Mouse (Mus musculus) hindbrain, embryonic 11.5 days (tissue): ENCODE data around the gene Ring1. TPM values are rescaled to one million over a fixed set of nuclear protein-coding genes. Genes with fewer than 3 reads are reported as not detected.

Experiments used
- ATAC-seq: fragments of 200-750 bp; cut with Nextera tagmentation; 2 replicates; pipeline ENCODE4 v1.8.0; 2017; ENCODE audit warnings: mild to moderate bottlenecking, moderate TSS enrichment, moderate library complexity; ENCODE audit not compliant: low FRiP score
- DNase-seq: peaks from one replicate; pipeline ENCODE4 v3.0.0-alpha.2; 2015; ENCODE audit warnings: low spot score
- H3K27ac ChIP-seq: fragments of 300-500 bp; sonication (generic); 2 replicates; pipeline ENCODE4 v1.5.1; 2014; ENCODE audit warnings: mild to moderate bottlenecking, low read depth, low read length
- H3K27me3 ChIP-seq: fragments of 300-500 bp; sonication (generic); 2 replicates; pipeline ENCODE4 v1.6.1; 2014; ENCODE audit warnings: mild to moderate bottlenecking, low read length, moderate library complexity, mixed read lengths; ENCODE audit not compliant: control insufficient read depth, insufficient read depth
- H3K36me3 ChIP-seq: fragments of 300-500 bp; sonication (generic); 2 replicates; pipeline ENCODE4 v1.6.1; 2014; ENCODE audit warnings: mild to moderate bottlenecking, low read length, moderate library complexity, mixed read lengths; ENCODE audit not compliant: control insufficient read depth, insufficient read depth
- H3K4me1 ChIP-seq: fragments of 300-500 bp; sonication (generic); replicated peaks from 2 replicates; pipeline ENCODE4 v1.6.1; 2014; ENCODE audit warnings: low read length, mixed read lengths; ENCODE audit not compliant: control insufficient read depth, insufficient read depth
- H3K4me2 ChIP-seq: fragments of 300-500 bp; sonication (generic); replicated peaks from 2 replicates; pipeline ENCODE4 v1.6.1; 2014; ENCODE audit warnings: mild to moderate bottlenecking, low read depth, low read length
- H3K4me3 ChIP-seq: fragments of 300-500 bp; sonication (generic); 2 replicates; pipeline ENCODE4 v1.5.1; 2014; ENCODE audit warnings: low read depth, low read length
- H3K9ac ChIP-seq: fragments of 300-500 bp; sonication (generic); 2 replicates; pipeline ENCODE4 v1.6.1; 2014; ENCODE audit warnings: low read depth, low read length
- H3K9me3 ChIP-seq: fragments of 300-500 bp; sonication (generic); 2 replicates; pipeline ENCODE4 v1.6.1; 2016; ENCODE audit warnings: low read length; ENCODE audit not compliant: control insufficient read depth
- WGBS: fragments of 180-500 bp; shearing (Covaris S2); extraction: QIAGEN DNeasy Blood & Tissue Kit; methylation state at CpG from one replicate; pipeline ENCODE4 v1.1.7; 2014; 5-methylcytosine and 5-hydroxymethylcytosine counted together
- polyA plus RNA-seq: library from polyadenylated mRNA; unstranded; fragments of >200 nt; fragmentation: Nextera tagmentation; extraction: Ambion mirVana; gene quantifications from 2 replicates; pipeline ENCODE4 v1.2.1, GENCODE M21; 2014

The Ring1 gene
- 5.9 and 6.3 TPM in 2 replicates for polyA plus RNA-seq

DNA sequence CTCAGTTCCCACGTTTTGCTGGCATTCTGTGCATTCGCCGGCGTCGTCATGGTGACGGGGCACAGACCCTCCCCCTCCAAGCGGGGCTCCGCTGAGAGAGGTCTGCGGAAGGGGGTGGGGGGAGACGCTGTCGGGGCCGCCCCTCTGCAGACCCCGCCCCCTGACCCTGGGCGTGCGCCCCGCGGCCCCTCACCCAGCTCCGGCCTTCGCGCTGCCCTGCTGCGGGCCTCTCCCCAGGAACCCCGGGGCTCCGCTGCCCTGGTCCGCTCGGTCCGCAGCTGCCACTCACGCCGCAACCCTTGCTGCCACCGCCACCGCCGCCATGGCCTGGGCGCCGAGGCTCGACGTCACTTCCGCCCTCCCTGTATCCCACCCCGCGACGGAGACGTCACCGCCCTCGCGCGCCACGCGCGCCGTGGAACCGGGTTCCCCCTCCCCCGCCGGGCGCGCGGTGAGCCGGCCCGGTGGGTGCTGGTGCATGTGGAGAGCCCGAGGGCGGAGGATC, at the start of gene Ring1:
TSS of gene Ring1 (minus strand) at position 364 of the 505 bp plus-strand sequence.
- peaks cover 24% of the 10 kb centered on the region for H3K4me1 ChIP-seq
- DNase-seq = peak; percentile 92
- WGBS = under 1% methylated on average over 41 of the region's 58 CpGs

DNA sequence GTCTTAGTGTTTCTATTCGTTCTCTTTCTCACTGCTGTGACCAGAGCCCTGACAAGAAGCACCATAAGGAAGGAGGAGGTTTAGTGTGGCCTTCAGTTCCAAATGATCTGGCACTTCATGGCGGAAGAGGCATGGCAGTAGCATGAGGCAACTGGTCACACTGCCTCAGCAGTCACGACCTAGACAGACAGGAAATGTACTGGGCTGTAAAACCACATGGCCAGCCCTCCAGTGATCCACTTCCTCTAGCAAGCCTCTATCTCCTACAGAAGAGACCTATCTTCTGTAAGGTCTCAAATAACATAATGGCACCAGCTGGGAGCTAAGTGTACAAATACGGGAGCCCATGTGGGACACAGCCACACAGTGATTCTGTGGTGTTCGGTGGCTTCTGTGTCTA, 47.6 kb upstream of the Ring1 start:
- no peak overlapping the region for H3K4me3 ChIP-seq
- 82% methylated on average over 5 of the region's 5 CpGs for WGBS
- no peak for ATAC-seq
- DNase-seq = no peak
- H3K27me3 ChIP-seq = peaks cover 6% of the 10 kb centered on the region; the same call in 1 of the 2 replicates
- no peak overlapping the region for H3K9ac ChIP-seq
- H3K27ac ChIP-seq = no peak overlapping the region
- no peaks in the 10 kb centered on the region for H3K4me1 ChIP-seq
- no peaks in the 10 kb centered on the region for H3K36me3 ChIP-seq
- no peak overlapping the region for H3K4me2 ChIP-seq
- H3K9me3 ChIP-seq = no peaks in the 10 kb centered on the region

More for the DNA sequence above, at the start of gene Ring1:
- H3K27ac ChIP-seq = peak within 1 kb of the TSS; percentile 94
- H3K4me2 ChIP-seq = peak within 1 kb of the TSS; percentile 93
- peak within 1 kb of the TSS; percentile 57 for H3K4me3 ChIP-seq
- peak within 1 kb of the TSS; percentile 76 for H3K9ac ChIP-seq
- peaks cover 29% of the 10 kb centered on the region for H3K36me3 ChIP-seq
- H3K27me3 ChIP-seq = no peaks in the 10 kb centered on the region
- peaks cover 5% of the 10 kb centered on the region; the same call in 1 of the 2 replicates for H3K9me3 ChIP-seq
- ATAC-seq = peak; percentile 65

- H3K4me1 ChIP-seq = no peaks in the 10 kb centered on the region
- H3K27me3 ChIP-seq = no peaks in the 10 kb centered on the region
- no peak overlapping the region for H3K4me3 ChIP-seq
- no peaks in the 10 kb centered on the region for H3K9me3 ChIP-seq
- no peak overlapping the region for H3K27ac ChIP-seq
- ATAC-seq = no peak
- no peaks in the 10 kb centered on the region for H3K36me3 ChIP-seq
- 62% methylated on average over 3 of the region's 3 CpGs for WGBS
- no peak overlapping the region for H3K9ac ChIP-seq
- DNase-seq = no peak
- no peak overlapping the region for H3K4me2 ChIP-seq
Observed at GRCm38 (mm10) chr17:34068864-34069263, 44.4 kb upstream of the Ring1 start.

DNA sequence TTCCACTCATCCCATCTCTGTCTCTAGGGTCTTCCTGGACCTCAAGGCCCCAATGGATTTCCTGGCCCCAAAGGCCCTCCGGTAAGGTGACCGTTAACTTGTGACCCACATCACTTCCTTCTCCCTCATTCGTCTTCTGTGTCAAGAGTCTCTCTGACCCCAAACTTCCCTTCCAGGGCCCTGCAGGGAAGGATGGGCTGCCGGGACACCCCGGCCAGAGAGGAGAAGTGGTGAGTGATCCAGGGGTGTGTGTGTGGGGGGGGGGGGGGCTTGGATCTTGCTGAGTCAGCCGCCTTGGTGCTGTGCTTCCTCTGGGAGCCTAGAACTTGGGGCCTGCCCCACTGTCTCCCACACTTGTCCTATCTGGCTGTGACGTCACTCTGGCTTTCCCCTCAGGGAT, 32.7 kb upstream of the Ring1 start:
- Histone ChIP-seq H3K4me1 (no peaks in the 10 kb centered on the region), H3K4me2 (no peak overlapping the region), H3K36me3 (no peaks in the 10 kb centered on the region), H3K9ac (no peak overlapping the region), H3K4me3 (no peak overlapping the region), H3K27me3 (no peaks in the 10 kb centered on the region), H3K27ac (no peak overlapping the region), H3K9me3 (no peaks in the 10 kb centered on the region)
- ATAC-seq = no peak
- WGBS = 77% methylated on average over 7 of the region's 7 CpGs
- no peak for DNase-seq

DNA sequence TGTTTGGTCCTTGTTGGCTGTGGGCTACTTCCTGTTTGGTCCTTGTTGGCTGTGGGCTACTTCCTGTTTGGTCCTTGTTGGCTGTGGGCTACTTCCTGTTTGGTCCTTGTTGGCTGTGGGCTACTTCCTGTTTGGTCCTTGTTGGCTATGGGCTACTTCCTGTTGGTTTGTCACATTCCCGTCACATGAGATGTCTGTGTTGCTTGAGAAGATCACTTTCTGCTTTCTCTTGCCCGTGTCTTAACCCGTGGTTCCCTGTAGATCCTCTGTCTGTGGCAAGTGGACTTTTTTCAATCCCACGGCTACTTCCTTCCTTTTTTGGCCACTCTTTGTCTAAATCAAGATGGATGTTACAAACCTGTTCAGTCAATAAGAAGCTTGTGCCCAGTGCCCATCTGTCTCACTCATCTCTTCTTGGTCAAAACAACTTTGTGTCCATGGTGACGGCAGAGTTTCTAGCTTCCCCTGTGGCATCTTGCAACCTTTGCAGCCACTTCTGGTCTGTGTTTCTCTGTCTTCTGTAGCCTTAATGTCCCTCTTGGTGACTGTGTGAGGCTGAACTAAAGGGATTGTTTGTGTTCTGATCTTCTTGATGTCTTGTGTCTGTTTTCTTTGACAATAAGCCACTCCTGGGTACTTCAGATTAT, 23.0 kb upstream of the Ring1 start:
- no peak overlapping the region for H3K27ac ChIP-seq
- peaks cover 2% of the 10 kb centered on the region; the same call in 1 of the 2 replicates for H3K9me3 ChIP-seq
- no peaks in the 10 kb centered on the region for H3K27me3 ChIP-seq
- 96% methylated on average over 5 of the region's 5 CpGs for WGBS
- H3K4me3 ChIP-seq = no peak overlapping the region
- DNase-seq (no peak), ATAC-seq (no peak)
- no peaks in the 10 kb centered on the region for H3K36me3 ChIP-seq
- H3K4me2 ChIP-seq = no peak overlapping the region
- H3K4me1 ChIP-seq = no peaks in the 10 kb centered on the region
- no peak overlapping the region for H3K9ac ChIP-seq

DNA sequence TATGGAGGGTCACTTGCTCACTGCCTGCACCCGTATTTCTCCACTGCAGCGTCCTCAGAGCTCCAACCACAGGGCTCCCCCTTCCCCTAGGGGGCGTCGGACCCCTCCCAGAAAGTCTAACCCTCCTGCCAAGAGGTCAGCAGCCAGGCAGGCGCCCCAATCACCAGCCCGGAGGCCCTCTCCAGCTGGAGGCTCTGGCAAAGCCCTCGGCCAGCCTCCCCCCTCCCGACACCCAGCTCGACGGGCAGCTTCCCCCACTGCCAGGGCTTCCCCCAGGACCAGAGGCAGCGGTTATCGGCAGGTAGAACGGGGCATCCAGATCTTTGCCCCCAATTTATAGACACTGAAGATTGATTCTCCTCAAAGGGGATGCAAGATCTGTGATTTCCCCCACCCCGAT, 21.5 kb upstream of the Ring1 start:
- no peak overlapping the region for H3K27ac ChIP-seq
- peaks cover 2% of the 10 kb centered on the region; the same call in 1 of the 2 replicates for H3K9me3 ChIP-seq
- no peak for DNase-seq
- H3K9ac ChIP-seq = no peak overlapping the region
- no peaks in the 10 kb centered on the region for H3K27me3 ChIP-seq
- ATAC-seq = no peak
- no peaks in the 10 kb centered on the region for H3K4me1 ChIP-seq
- no peak overlapping the region for H3K4me3 ChIP-seq
- no peak overlapping the region for H3K4me2 ChIP-seq
- H3K36me3 ChIP-seq = no peaks in the 10 kb centered on the region
- 79% methylated on average over 14 of the region's 14 CpGs for WGBS

GRCm38 (mm10) chr17:34039562-34040450, 15.3 kb upstream of the Ring1 start:
- H3K36me3 ChIP-seq = no peaks in the 10 kb centered on the region; the same call in 1 of the 2 replicates
- 31% methylated on average over 17 of the region's 17 CpGs for WGBS
- H3K9me3 ChIP-seq = no peaks in the 10 kb centered on the region
- DNase-seq (no peak), ATAC-seq (no peak)
- no peak overlapping the region; the same call in 1 of the 2 replicates for H3K9ac ChIP-seq
- H3K27me3 ChIP-seq = no peaks in the 10 kb centered on the region
- H3K4me3 ChIP-seq = no peak overlapping the region
- no peak overlapping the region for H3K27ac ChIP-seq
- peak overlapping the region; percentile 33 for H3K4me2 ChIP-seq
- H3K4me1 ChIP-seq = peaks cover 13% of the 10 kb centered on the region

- peaks cover 3% of the 10 kb centered on the region; the same call in 1 of the 2 replicates for H3K36me3 ChIP-seq
- DNase-seq (no peak), ATAC-seq (peak; percentile 54)
- peak within 1 kb of the TSS; percentile 33 for H3K4me2 ChIP-seq
- no peak within 1 kb of the TSS for H3K27ac ChIP-seq
- no peaks in the 10 kb centered on the region for H3K27me3 ChIP-seq
- peaks cover 13% of the 10 kb centered on the region for H3K4me1 ChIP-seq
- 16% methylated on average over 28 of the region's 28 CpGs for WGBS
- H3K9ac ChIP-seq = peak within 1 kb of the TSS; percentile 23
- H3K9me3 ChIP-seq = no peaks in the 10 kb centered on the region
- no peak within 1 kb of the TSS for H3K4me3 ChIP-seq
Observed at GRCm38 (mm10) chr17:34038878-34039561, 14.5 kb upstream of the Ring1 start, which contains the start of gene Col11a2. Col11a2 (plus strand) TSS chr17:34039437.
